Mouse (Mus musculus): ENCODE measurements around the gene Prr19. TPM values are rescaled to one million over a fixed set of nuclear protein-coding genes. Genes with fewer than 3 reads are reported as not detected.

Gene Prr19
- polyA plus RNA-seq, 1 experiment from 2014 or later, result 1.0 TPM

GRCm38 (mm10) chr7:25341000-25341784 lies 40.0 kb downstream of the Prr19 start:
- WGBS, result 84% methylated on average over 20 of the region's 20 CpGs
- no peaks in the 10 kb centered on the region for H3K9me3 ChIP-seq
- H3K4me1 ChIP-seq, result no peaks in the 10 kb centered on the region
- H3K4me3 ChIP-seq, result no peak overlapping the region
- H3K27ac ChIP-seq, result no peak overlapping the region
- H3K9ac ChIP-seq, result no peak overlapping the region
- peaks cover 80% of the 10 kb centered on the region for H3K36me3 ChIP-seq
- no peak for ATAC-seq (ENCODE audit: insufficient number of reproducible peaks, insufficient read depth, low FRiP score, low TSS enrichment)
- H3K27me3 ChIP-seq, result no peaks in the 10 kb centered on the region
- no peak overlapping the region for H3K4me2 ChIP-seq (replicated peaks)

- H3K4me1 ChIP-seq, result no peaks in the 10 kb centered on the region
- peaks cover 15% of the 10 kb centered on the region for H3K9me3 ChIP-seq
- no peak overlapping the region for H3K27ac ChIP-seq
- H3K4me2 ChIP-seq (replicated peaks), result no peak overlapping the region
- peaks cover 97% of the 10 kb centered on the region for H3K36me3 ChIP-seq
- H3K9ac ChIP-seq, result no peak overlapping the region
- H3K27me3 ChIP-seq, result no peaks in the 10 kb centered on the region
- WGBS, result 82% methylated on average over 8 of the region's 8 CpGs
- H3K4me3 ChIP-seq, result no peak overlapping the region
- ATAC-seq (ENCODE audit: insufficient number of reproducible peaks, insufficient read depth, low FRiP score, low TSS enrichment), result no peak
Measured at GRCm38 (mm10) chr7:25348861-25349260, 47.6 kb downstream of the Prr19 start.

Other genes starting within 250 kb of the Prr19 start
- 12.4 and 13.1 TPM in 2 replicates for gene Grik5, start 229.1 kb upstream of the Prr19 start, polyA plus RNA-seq (2016; fragmentation: Nextera tagmentation; extraction: Ambion mirVana)
- 38.8 and 41.5 TPM in 2 replicates for gene Zfp574, start 228.8 kb upstream of the Prr19 start, polyA plus RNA-seq (2016; fragmentation: Nextera tagmentation; extraction: Ambion mirVana)
- gene Pou2f2, start 121.7 kb upstream of the Prr19 start, polyA plus RNA-seq (2016; fragmentation: Nextera tagmentation; extraction: Ambion mirVana), result 2.3 and 3.2 TPM in 2 replicates
- 13.7 and 14.9 TPM in 2 replicates for gene Dedd2, start 80.8 kb upstream of the Prr19 start, polyA plus RNA-seq (2016; fragmentation: Nextera tagmentation; extraction: Ambion mirVana)
- 2.9 and 3.0 TPM in 2 replicates for gene Zfp526, start 80.0 kb upstream of the Prr19 start, polyA plus RNA-seq (2016; fragmentation: Nextera tagmentation; extraction: Ambion mirVana)
- gene Gsk3a, start 63.6 kb upstream of the Prr19 start, polyA plus RNA-seq (2016; fragmentation: Nextera tagmentation; extraction: Ambion mirVana), result 15.9 and 17.4 TPM in 2 replicates
- 20.0 and 20.8 TPM in 2 replicates for gene Erf, start 50.6 kb upstream of the Prr19 start, polyA plus RNA-seq (2016; fragmentation: Nextera tagmentation; extraction: Ambion mirVana)
- gene Cic, start 33.7 kb upstream of the Prr19 start, polyA plus RNA-seq (2016; fragmentation: Nextera tagmentation; extraction: Ambion mirVana), result 45.7 and 47.0 TPM in 2 replicates
- 317 and 337 TPM in 2 replicates for gene Pafah1b3, start 3.4 kb upstream of the Prr19 start, polyA plus RNA-seq (2016; fragmentation: Nextera tagmentation; extraction: Ambion mirVana)
- 2.7 and 4.0 TPM in 2 replicates for gene Tmem145, start 4.7 kb downstream of the Prr19 start, polyA plus RNA-seq (2016; fragmentation: Nextera tagmentation; extraction: Ambion mirVana)
- gene Megf8, start 15.8 kb downstream of the Prr19 start, polyA plus RNA-seq (2016; fragmentation: Nextera tagmentation; extraction: Ambion mirVana), result 22.4 and 24.3 TPM in 2 replicates
- gene Cnfn, start 68.3 kb downstream of the Prr19 start, polyA plus RNA-seq (2016; fragmentation: Nextera tagmentation; extraction: Ambion mirVana), result 0.86 TPM in 1 of 2 replicates, not detected in the other
- 10.9 and 11.9 TPM in 2 replicates for gene Lipe, start 97.3 kb downstream of the Prr19 start, polyA plus RNA-seq (2016; fragmentation: Nextera tagmentation; extraction: Ambion mirVana)
- 0.59 and 1.1 TPM in 2 replicates for gene Cxcl17, start 111.5 kb downstream of the Prr19 start, polyA plus RNA-seq (2016; fragmentation: Nextera tagmentation; extraction: Ambion mirVana)
- gene Ceacam1, start 176.2 kb downstream of the Prr19 start, polyA plus RNA-seq (2016; fragmentation: Nextera tagmentation; extraction: Ambion mirVana), result 0.94 and 1.1 TPM in 2 replicates
- gene Ceacam2, start 238.4 kb downstream of the Prr19 start, polyA plus RNA-seq (2016; fragmentation: Nextera tagmentation; extraction: Ambion mirVana), result 0.06 TPM in 1 of 2 replicates, not detected in the other